Mouse (Mus musculus): ENCODE results near the gene Olfr203. TPM values are rescaled to one million over a fixed set of nuclear protein-coding genes. Genes with fewer than 3 reads are reported as not detected.

Olfr203 gene
- polyA plus RNA-seq, 2 experiments = not detected

GRCm38 (mm10) chr16:59349146-59349545 lies 50.5 kb downstream of the Olfr203 start, which contains the start of gene Olfr206:
TSS of gene Olfr206 (minus strand) at chr16:59349246.
- Histone ChIP-seq H3K4me1 (replicated peaks; ENCODE audit: control insufficient read depth in 2 of 2, insufficient read depth in 2 of 2, low read length in 1 of 2) (no peaks in the 10 kb centered on the region), H3K4me2 (ENCODE audit: low read depth) (no peak within 1 kb of the TSS), H3K4me3 (ENCODE audit: insufficient read depth in 1 of 2, low read depth in 2 of 2, low read length in 2 of 2) (no peak within 1 kb of the TSS), H3K27me3 (ENCODE audit: control insufficient read depth, insufficient read depth, low read length) (no peaks in the 10 kb centered on the region), H3K9ac (replicated peaks) (no peak within 1 kb of the TSS), H3K36me3 (replicated peaks; ENCODE audit: control insufficient read depth, insufficient read depth, low read depth) (no peaks in the 10 kb centered on the region), H3K9me3 (ENCODE audit: control insufficient read depth, low read length) (no peaks in the 10 kb centered on the region), H3K27ac (no peak within 1 kb of the TSS)
- no peak for TF ChIP-seq EP300 (IDR thresholded peaks at IDR 0.05; ENCODE audit: low read depth)
- no peak for TF ChIP-seq CTCF (IDR thresholded peaks at IDR 0.05; ENCODE audit: low read depth)
- WGBS (ENCODE audit: insufficient replicate concordance) = 50% methylated on average over 1 of the region's 1 CpGs
- DNase-seq (ENCODE audit: low read depth in 3 of 3, low spot score in 3 of 3) (no peak), ATAC-seq (ENCODE audit: insufficient read depth) (no peak)

Other genes starting within 250 kb of the Olfr203 start
- not detected in 2 replicates for gene Olfr190, start 220.9 kb upstream of the Olfr203 start, polyA plus RNA-seq (2012; rRNA removed)
- not detected in 2 replicates for gene Olfr190, start 220.9 kb upstream of the Olfr203 start, polyA plus RNA-seq (2014; fragmentation: Nextera tagmentation; extraction: Ambion mirVana)
- gene Olfr191, start 209.1 kb upstream of the Olfr203 start, polyA plus RNA-seq (2012; rRNA removed) = not detected in 2 replicates
- not detected in 2 replicates for gene Olfr191, start 209.1 kb upstream of the Olfr203 start, polyA plus RNA-seq (2014; fragmentation: Nextera tagmentation; extraction: Ambion mirVana)
- not detected in 2 replicates for gene Olfr193, start 187.0 kb upstream of the Olfr203 start, polyA plus RNA-seq (2012; rRNA removed)
- gene Olfr193, start 187.0 kb upstream of the Olfr203 start, polyA plus RNA-seq (2014; fragmentation: Nextera tagmentation; extraction: Ambion mirVana) = not detected in 2 replicates
- not detected in 2 replicates for gene Olfr194, start 177.8 kb upstream of the Olfr203 start, polyA plus RNA-seq (2012; rRNA removed)
- gene Olfr194, start 177.8 kb upstream of the Olfr203 start, polyA plus RNA-seq (2014; fragmentation: Nextera tagmentation; extraction: Ambion mirVana) = not detected in 2 replicates
- not detected in 2 replicates for gene Olfr195, start 151.8 kb upstream of the Olfr203 start, polyA plus RNA-seq (2012; rRNA removed)
- not detected in 2 replicates for gene Olfr195, start 151.8 kb upstream of the Olfr203 start, polyA plus RNA-seq (2014; fragmentation: Nextera tagmentation; extraction: Ambion mirVana)
- gene Olfr196, start 128.4 kb upstream of the Olfr203 start, polyA plus RNA-seq (2012; rRNA removed) = not detected in 2 replicates
- gene Olfr196, start 128.4 kb upstream of the Olfr203 start, polyA plus RNA-seq (2014; fragmentation: Nextera tagmentation; extraction: Ambion mirVana) = not detected in 2 replicates
- not detected in 2 replicates for gene Olfr198, start 95.3 kb upstream of the Olfr203 start, polyA plus RNA-seq (2012; rRNA removed)
- gene Olfr198, start 95.3 kb upstream of the Olfr203 start, polyA plus RNA-seq (2014; fragmentation: Nextera tagmentation; extraction: Ambion mirVana) = not detected in 2 replicates
- not detected in 2 replicates for gene Olfr199, start 79.1 kb upstream of the Olfr203 start, polyA plus RNA-seq (2012; rRNA removed)
- gene Olfr199, start 79.1 kb upstream of the Olfr203 start, polyA plus RNA-seq (2014; fragmentation: Nextera tagmentation; extraction: Ambion mirVana) = not detected in 2 replicates
- gene Olfr201, start 26.2 kb upstream of the Olfr203 start, polyA plus RNA-seq (2012; rRNA removed) = 0.13 and 0.21 TPM in 2 replicates
- gene Olfr201, start 26.2 kb upstream of the Olfr203 start, polyA plus RNA-seq (2014; fragmentation: Nextera tagmentation; extraction: Ambion mirVana) = 0.08 and 0.15 TPM in 2 replicates
- gene Olfr202, start 12.1 kb upstream of the Olfr203 start, polyA plus RNA-seq (2012; rRNA removed) = not detected in 2 replicates
- gene Olfr202, start 12.1 kb upstream of the Olfr203 start, polyA plus RNA-seq (2014; fragmentation: Nextera tagmentation; extraction: Ambion mirVana) = not detected in 2 replicates
- gene Olfr204, start 19.4 kb downstream of the Olfr203 start, polyA plus RNA-seq (2012; rRNA removed) = not detected in 2 replicates
- not detected in 2 replicates for gene Olfr204, start 19.4 kb downstream of the Olfr203 start, polyA plus RNA-seq (2014; fragmentation: Nextera tagmentation; extraction: Ambion mirVana)
- gene Olfr205, start 32.3 kb downstream of the Olfr203 start, polyA plus RNA-seq (2012; rRNA removed) = not detected in 2 replicates
- gene Olfr205, start 32.3 kb downstream of the Olfr203 start, polyA plus RNA-seq (2014; fragmentation: Nextera tagmentation; extraction: Ambion mirVana) = not detected in 2 replicates
- gene Olfr206, start 50.4 kb downstream of the Olfr203 start, polyA plus RNA-seq (2012; rRNA removed) = not detected in 2 replicates
- gene Olfr206, start 50.4 kb downstream of the Olfr203 start, polyA plus RNA-seq (2014; fragmentation: Nextera tagmentation; extraction: Ambion mirVana) = not detected in 2 replicates
- gene Olfr209, start 65.1 kb downstream of the Olfr203 start, polyA plus RNA-seq (2012; rRNA removed) = not detected in 2 replicates
- not detected in 2 replicates for gene Olfr209, start 65.1 kb downstream of the Olfr203 start, polyA plus RNA-seq (2014; fragmentation: Nextera tagmentation; extraction: Ambion mirVana)
- gene Gabrr3, start 108.5 kb downstream of the Olfr203 start, polyA plus RNA-seq (2012; rRNA removed) = not detected in 2 replicates
- gene Gabrr3, start 108.5 kb downstream of the Olfr203 start, polyA plus RNA-seq (2014; fragmentation: Nextera tagmentation; extraction: Ambion mirVana) = not detected in 2 replicates
- gene Riox2, start 172.9 kb downstream of the Olfr203 start, polyA plus RNA-seq (2012; rRNA removed) = 3.9 and 7.6 TPM in 2 replicates
- gene Riox2, start 172.9 kb downstream of the Olfr203 start, polyA plus RNA-seq (2014; fragmentation: Nextera tagmentation; extraction: Ambion mirVana) = 15.3 and 15.8 TPM in 2 replicates